Mouse (Mus musculus) urinary bladder, postnatal 36 days (tissue): ENCODE results near the gene Scn1b.

Experiments used
- DNase-seq, 2 experiments: peaks; one replicate each; pipeline ENCODE4 v3.0.0; 2022; ENCODE audit warnings: low spot score in 2 of 2, mixed read lengths in 1 of 2

Scn1b gene

GRCm38 (mm10) chr7:31126851-31127724 is at the start of gene Scn1b:
Gene Scn1b, minus strand, starts transcription at chr7:31127003.
- DNase-seq, result peak; percentile 45 to 60

- DNase-seq, result no peak
Observed at GRCm38 (mm10) chr7:31175096-31175495, 48.3 kb upstream of the Scn1b start.

- DNase-seq, result no peak
Observed at GRCm38 (mm10) chr7:31174466-31174865, 47.7 kb upstream of the Scn1b start.

GRCm38 (mm10) chr7:31172238-31172637 is 45.4 kb upstream of the Scn1b start:
- DNase-seq, result no peak

GRCm38 (mm10) chr7:31170520-31170919 is 43.7 kb upstream of the Scn1b start:
- no peak for DNase-seq

GRCm38 (mm10) chr7:31168412-31168811 is 41.6 kb upstream of the Scn1b start:
- DNase-seq, result no peak

- no peak for DNase-seq
Observed at GRCm38 (mm10) chr7:31164748-31165147, 37.9 kb upstream of the Scn1b start.

- DNase-seq, result no peak
Observed at GRCm38 (mm10) chr7:31163666-31164577, 37.1 kb upstream of the Scn1b start.

GRCm38 (mm10) chr7:31162324-31162723 is 35.5 kb upstream of the Scn1b start:
- DNase-seq, result no peak

- no peak for DNase-seq
Observed at GRCm38 (mm10) chr7:31161831-31162230, 35.0 kb upstream of the Scn1b start.

- DNase-seq, result no peak
Observed at GRCm38 (mm10) chr7:31161246-31161645, 34.4 kb upstream of the Scn1b start.

GRCm38 (mm10) chr7:31160763-31161162 is 34.0 kb upstream of the Scn1b start:
- DNase-seq, result no peak

GRCm38 (mm10) chr7:31156034-31156928 is 29.5 kb upstream of the Scn1b start:
- no peak for DNase-seq

GRCm38 (mm10) chr7:31155296-31156033 is 28.7 kb upstream of the Scn1b start, which contains the start of gene Gramd1a:
Gene Gramd1a, minus strand, starts transcription at chr7:31155896.
- no peak for DNase-seq

GRCm38 (mm10) chr7:31153536-31154320 is 26.9 kb upstream of the Scn1b start:
- DNase-seq, result no peak

GRCm38 (mm10) chr7:31151301-31152241 is 24.8 kb upstream of the Scn1b start:
- DNase-seq, result peak; percentile 39 to 59

GRCm38 (mm10) chr7:31150566-31151300 is 23.9 kb upstream of the Scn1b start:
- peak; percentile 83 to 89 for DNase-seq
